Mouse (Mus musculus): ENCODE measurements around the gene Plce1. TPM values are rescaled to one million over a fixed set of nuclear protein-coding genes. Genes with fewer than 3 reads are reported as not detected.
"Not testable (repeated sequence)": the region's sequence is repeated elsewhere in the genome, so short reads cannot be mapped to it uniquely, and the experiment has no call there.

Gene Plce1
- polyA plus RNA-seq, 1 experiment from 2014 or later: 3.4 TPM

DNA sequence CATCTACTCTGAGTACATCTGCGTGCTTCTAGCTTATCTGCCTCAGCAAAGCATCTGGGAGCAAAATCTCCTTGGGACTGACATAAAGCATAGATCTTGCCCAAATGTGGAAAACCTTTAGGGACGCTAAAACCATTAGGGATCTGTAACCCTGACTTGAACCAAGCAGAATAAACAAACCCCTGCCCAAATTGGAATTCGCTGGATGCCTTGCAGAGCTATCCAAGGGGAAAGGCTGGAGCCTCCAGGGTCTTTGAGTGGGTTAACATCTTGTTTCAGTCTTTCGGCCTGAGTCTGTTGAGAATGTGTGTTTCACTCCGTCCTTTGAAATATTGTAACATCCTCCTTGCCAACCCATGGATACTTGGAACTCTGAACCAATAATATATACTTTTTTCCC lies 152.4 kb downstream of the Plce1 start:
- Histone ChIP-seq H3K36me3 (replicated peaks; ENCODE audit: control insufficient read depth, insufficient read depth, low read depth, low read length) (no peaks in the 10 kb centered on the region), H3K27ac (replicated peaks; ENCODE audit: low read depth, low read length) (no peak overlapping the region), H3K9me3 (replicated peaks; ENCODE audit: control insufficient read depth, low read length) (no peaks in the 10 kb centered on the region), H3K4me1 (ENCODE audit: control insufficient read depth, insufficient read depth, low read length) (no peaks in the 10 kb centered on the region), H3K9ac (replicated peaks; ENCODE audit: low read length) (no peak overlapping the region), H3K4me3 (ENCODE audit: low read depth, low read length) (no peak overlapping the region), H3K27me3 (ENCODE audit: control insufficient read depth, insufficient read depth, low read length) (no peaks in the 10 kb centered on the region), H3K4me2 (ENCODE audit: low read depth, low read length) (no peak overlapping the region)
- 44% methylated on average over 5 of the region's 5 CpGs for WGBS
- ATAC-seq (replicated peaks; ENCODE audit: insufficient number of reproducible peaks, low FRiP score, low TSS enrichment, low read depth) (no peak), DNase-seq (ENCODE audit: low spot score) (peak; percentile 18)

- no peak for ATAC-seq (replicated peaks; ENCODE audit: insufficient number of reproducible peaks, low FRiP score, low TSS enrichment, low read depth)
- WGBS: 80% methylated on average over 3 of the region's 3 CpGs
Measured at GRCm38 (mm10) chr19:38639050-38639449, 158.1 kb downstream of the Plce1 start.

GRCm38 (mm10) chr19:38639805-38640204 lies 158.9 kb downstream of the Plce1 start:
- H3K9ac ChIP-seq (replicated peaks; ENCODE audit: low read length): no peak overlapping the region
- no peak overlapping the region for H3K4me3 ChIP-seq (ENCODE audit: low read depth, low read length)
- ATAC-seq (replicated peaks; ENCODE audit: insufficient number of reproducible peaks, low FRiP score, low TSS enrichment, low read depth): no peak
- no peak for DNase-seq (ENCODE audit: low spot score)
- H3K4me1 ChIP-seq (ENCODE audit: control insufficient read depth, insufficient read depth, low read length): no peaks in the 10 kb centered on the region
- 69% methylated on average over 3 of the region's 3 CpGs for WGBS
- no peaks in the 10 kb centered on the region for H3K27me3 ChIP-seq (ENCODE audit: control insufficient read depth, insufficient read depth, low read length)
- no peaks in the 10 kb centered on the region for H3K9me3 ChIP-seq (replicated peaks; ENCODE audit: control insufficient read depth, low read length)
- no peak overlapping the region for H3K4me2 ChIP-seq (ENCODE audit: low read depth, low read length)
- no peak overlapping the region for H3K27ac ChIP-seq (replicated peaks; ENCODE audit: low read depth, low read length)
- H3K36me3 ChIP-seq (replicated peaks; ENCODE audit: control insufficient read depth, insufficient read depth, low read depth, low read length): no peaks in the 10 kb centered on the region

More at GRCm38 (mm10) chr19:38639050-38639449, 158.1 kb downstream of the Plce1 start:
- H3K9me3 ChIP-seq (replicated peaks; ENCODE audit: control insufficient read depth, low read length): no peaks in the 10 kb centered on the region
- no peaks in the 10 kb centered on the region for H3K36me3 ChIP-seq (replicated peaks; ENCODE audit: control insufficient read depth, insufficient read depth, low read depth, low read length)
- no peaks in the 10 kb centered on the region for H3K4me1 ChIP-seq (ENCODE audit: control insufficient read depth, insufficient read depth, low read length)
- H3K27me3 ChIP-seq (ENCODE audit: control insufficient read depth, insufficient read depth, low read length): no peaks in the 10 kb centered on the region
- no peak for DNase-seq (ENCODE audit: low spot score)
- no peak overlapping the region for H3K9ac ChIP-seq (replicated peaks; ENCODE audit: low read length)
- no peak overlapping the region for H3K4me2 ChIP-seq (ENCODE audit: low read depth, low read length)
- H3K27ac ChIP-seq (replicated peaks; ENCODE audit: low read depth, low read length): no peak overlapping the region
- H3K4me3 ChIP-seq (ENCODE audit: low read depth, low read length): no peak overlapping the region

- H3K4me2 ChIP-seq (ENCODE audit: low read depth, low read length); H3K27me3 ChIP-seq (ENCODE audit: control insufficient read depth, insufficient read depth, low read length): not testable (repeated sequence)
Measured at GRCm38 (mm10) chr19:38642515-38642914, 161.6 kb downstream of the Plce1 start.

GRCm38 (mm10) chr19:38644871-38645595 lies 164.1 kb downstream of the Plce1 start:
- DNase-seq (ENCODE audit: low spot score) (peak; percentile 60), ATAC-seq (replicated peaks; ENCODE audit: insufficient number of reproducible peaks, low FRiP score, low TSS enrichment, low read depth) (0 out of 2 replicates have a peak, but pooled peaks have one; percentile 34)
- Histone ChIP-seq H3K27me3 (ENCODE audit: control insufficient read depth, insufficient read depth, low read length) (no peaks in the 10 kb centered on the region), H3K4me2 (ENCODE audit: low read depth, low read length) (no peak overlapping the region), H3K36me3 (replicated peaks; ENCODE audit: control insufficient read depth, insufficient read depth, low read depth, low read length) (no peaks in the 10 kb centered on the region), H3K9me3 (replicated peaks; ENCODE audit: control insufficient read depth, low read length) (no peaks in the 10 kb centered on the region), H3K27ac (replicated peaks; ENCODE audit: low read depth, low read length) (no peak overlapping the region), H3K4me1 (ENCODE audit: control insufficient read depth, insufficient read depth, low read length) (no peaks in the 10 kb centered on the region), H3K4me3 (ENCODE audit: low read depth, low read length) (no peak overlapping the region), H3K9ac (replicated peaks; ENCODE audit: low read length) (no peak overlapping the region)
- WGBS: 69% methylated on average over 6 of the region's 6 CpGs

More at GRCm38 (mm10) chr19:38642515-38642914, 161.6 kb downstream of the Plce1 start:
- not testable (repeated sequence) for DNase-seq (ENCODE audit: low spot score); ATAC-seq (replicated peaks; ENCODE audit: insufficient number of reproducible peaks, low FRiP score, low TSS enrichment, low read depth); H3K9ac ChIP-seq (replicated peaks; ENCODE audit: low read length); H3K9me3 ChIP-seq (replicated peaks; ENCODE audit: control insufficient read depth, low read length); H3K36me3 ChIP-seq (replicated peaks; ENCODE audit: control insufficient read depth, insufficient read depth, low read depth, low read length); H3K27ac ChIP-seq (replicated peaks; ENCODE audit: low read depth, low read length); H3K4me1 ChIP-seq (ENCODE audit: control insufficient read depth, insufficient read depth, low read length); H3K4me3 ChIP-seq (ENCODE audit: low read depth, low read length)
- WGBS: 58% methylated on average over 1 of the region's 1 CpGs

DNA sequence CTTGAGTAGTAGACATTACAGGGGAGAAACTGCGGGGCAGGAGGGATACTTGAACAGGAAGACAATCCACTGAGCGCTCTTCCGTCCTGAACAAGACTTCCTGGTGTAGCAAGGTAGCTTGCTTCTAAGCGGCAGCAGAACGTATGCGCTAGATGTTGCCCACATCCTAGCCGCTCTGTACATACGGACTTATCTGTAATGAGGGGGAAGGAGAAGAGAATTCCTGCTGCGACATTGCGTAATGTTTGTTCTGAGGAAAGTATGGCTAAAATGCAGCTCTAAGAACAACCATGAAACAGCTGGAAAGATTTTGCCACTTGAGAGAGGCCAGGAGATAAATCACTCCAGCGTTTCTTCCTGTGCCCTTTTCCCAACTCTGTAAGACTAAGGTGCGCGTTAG lies 177.1 kb downstream of the Plce1 start:
- Histone ChIP-seq H3K9me3 (replicated peaks; ENCODE audit: control insufficient read depth, low read length) (no peaks in the 10 kb centered on the region), H3K4me1 (ENCODE audit: control insufficient read depth, insufficient read depth, low read length) (no peaks in the 10 kb centered on the region), H3K4me3 (ENCODE audit: low read depth, low read length) (no peak overlapping the region), H3K9ac (replicated peaks; ENCODE audit: low read length) (no peak overlapping the region), H3K36me3 (replicated peaks; ENCODE audit: control insufficient read depth, insufficient read depth, low read depth, low read length) (no peaks in the 10 kb centered on the region), H3K27me3 (ENCODE audit: control insufficient read depth, insufficient read depth, low read length) (no peaks in the 10 kb centered on the region), H3K27ac (replicated peaks; ENCODE audit: low read depth, low read length) (no peak overlapping the region), H3K4me2 (ENCODE audit: low read depth, low read length) (no peak overlapping the region)
- no peak for DNase-seq (ENCODE audit: low spot score)
- WGBS: 93% methylated on average over 13 of the region's 13 CpGs
- no peak for ATAC-seq (replicated peaks; ENCODE audit: insufficient number of reproducible peaks, low FRiP score, low TSS enrichment, low read depth)

DNA sequence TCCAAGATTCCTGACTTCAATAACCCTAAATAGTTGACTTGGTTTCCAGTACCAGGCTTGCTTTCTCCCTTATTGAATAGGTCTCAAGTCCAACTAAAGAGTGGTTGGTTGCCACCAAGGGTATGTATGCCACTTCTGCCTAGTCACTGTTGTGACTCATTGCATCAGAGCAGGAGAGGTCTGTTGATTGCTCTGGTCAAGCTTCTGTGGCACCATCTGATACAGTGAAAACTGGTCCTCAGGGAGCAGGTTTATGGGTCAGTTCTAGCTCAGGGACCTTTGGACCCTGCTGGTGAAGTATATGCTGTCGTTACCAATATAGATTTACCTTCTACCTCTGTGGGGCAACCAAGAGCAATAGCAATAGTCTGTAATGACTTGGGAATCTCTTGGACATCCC lies 184.5 kb downstream of the Plce1 start:
- Histone ChIP-seq H3K27me3 (ENCODE audit: control insufficient read depth, insufficient read depth, low read length) (no peaks in the 10 kb centered on the region), H3K27ac (replicated peaks; ENCODE audit: low read depth, low read length) (no peak overlapping the region), H3K4me1 (ENCODE audit: control insufficient read depth, insufficient read depth, low read length) (no peaks in the 10 kb centered on the region), H3K4me3 (ENCODE audit: low read depth, low read length) (no peak overlapping the region), H3K36me3 (replicated peaks; ENCODE audit: control insufficient read depth, insufficient read depth, low read depth, low read length) (no peaks in the 10 kb centered on the region), H3K9ac (replicated peaks; ENCODE audit: low read length) (no peak overlapping the region), H3K9me3 (replicated peaks; ENCODE audit: control insufficient read depth, low read length) (no peaks in the 10 kb centered on the region), H3K4me2 (ENCODE audit: low read depth, low read length) (no peak overlapping the region)
- ATAC-seq (replicated peaks; ENCODE audit: insufficient number of reproducible peaks, low FRiP score, low TSS enrichment, low read depth): no peak
- WGBS: 77% methylated on average over 1 of the region's 1 CpGs
- DNase-seq (ENCODE audit: low spot score): no peak

GRCm38 (mm10) chr19:38672015-38672600 lies 191.2 kb downstream of the Plce1 start:
- no peak for ATAC-seq (replicated peaks; ENCODE audit: insufficient number of reproducible peaks, low FRiP score, low TSS enrichment, low read depth)
- no peaks in the 10 kb centered on the region for H3K4me1 ChIP-seq (ENCODE audit: control insufficient read depth, insufficient read depth, low read length)
- no peak overlapping the region for H3K9ac ChIP-seq (replicated peaks; ENCODE audit: low read length)
- H3K36me3 ChIP-seq (replicated peaks; ENCODE audit: control insufficient read depth, insufficient read depth, low read depth, low read length): no peaks in the 10 kb centered on the region
- H3K27ac ChIP-seq (replicated peaks; ENCODE audit: low read depth, low read length): no peak overlapping the region
- H3K4me2 ChIP-seq (ENCODE audit: low read depth, low read length): no peak overlapping the region
- 85% methylated on average over 7 of the region's 7 CpGs for WGBS
- H3K27me3 ChIP-seq (ENCODE audit: control insufficient read depth, insufficient read depth, low read length): no peaks in the 10 kb centered on the region
- no peaks in the 10 kb centered on the region for H3K9me3 ChIP-seq (replicated peaks; ENCODE audit: control insufficient read depth, low read length)
- DNase-seq (ENCODE audit: low spot score): no peak
- H3K4me3 ChIP-seq (ENCODE audit: low read depth, low read length): no peak overlapping the region

Measured in embryonic facial prominence, embryonic 11.5 days (tissue).